Mouse (Mus musculus) lung, postnatal 0 days (tissue): ENCODE data around the gene Zcchc13.

Experiments
- CTCF ChIP-seq: IDR thresholded peaks from 2 replicates; pipeline ENCODE4 v1.5.1; 2016; ENCODE audit warnings: antibody characterized with exemption, mild to moderate bottlenecking
- EP300 ChIP-seq: IDR thresholded peaks from 2 replicates; pipeline ENCODE4 v1.6.1; 2016; ENCODE audit warnings: antibody characterized with exemption, mild to moderate bottlenecking, control low read depth

- no peak for TF ChIP-seq EP300
- TF ChIP-seq CTCF, result no peak
Measured at GRCm38 (mm10) chrX:103658985-103659384, 28.6 kb downstream of the Zcchc13 start.
